ENCODE assay signal across 19 mouse cellular contexts in the genomic region with DNA sequence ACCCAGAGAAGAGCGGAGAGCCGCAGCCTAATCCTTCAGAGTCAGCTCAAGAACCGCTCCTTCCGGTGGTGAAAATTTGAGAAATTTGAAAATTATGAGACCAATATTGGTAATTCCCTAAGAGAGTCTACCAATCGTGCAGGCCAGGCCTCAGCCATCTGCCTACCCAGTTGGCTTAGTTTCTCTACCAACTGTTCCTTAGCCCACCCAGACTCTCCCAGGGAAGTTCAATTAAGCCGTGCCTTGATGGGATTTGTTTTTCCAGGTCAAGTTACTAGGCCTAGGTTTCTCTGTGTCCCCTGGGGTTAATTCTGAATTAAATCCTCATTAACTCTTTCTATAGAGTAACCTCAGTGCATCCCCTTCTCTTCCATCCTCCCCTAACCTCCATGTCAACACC. TPM values are rescaled to one million over a fixed set of nuclear protein-coding genes. Genes with fewer than 3 reads are reported as not detected.
A peak's percentile ranks its signal among the peaks of the same experiment; 100 is the strongest.
DNase-seq lines count a peak whose midpoint lies in the region; TF ChIP-seq lines count a peak whose summit lies in the region.
"Had no signal": no experiment of that assay in that cellular context is flagged by ENCODE, and none has a peak within 500 bp of the region (broad histone marks: within the 10 kb centered on the region; RNA-seq: fewer than 3 reads in every experiment).

No protein-coding gene starts in this region.

- no peak for TF ChIP-seq CTCF in layer of hippocampus, adult 2 months (conservative IDR thresholded peaks at IDR 0.05)

- peak overlapping the region; percentile 49; the same call in 1 of the 2 replicates for H3K27ac ChIP-seq in layer of hippocampus, adult 2 months
- H3K27ac ChIP-seq: forebrain, embryonic 15.5 days; heart, embryonic 10.5 days; hindbrain, embryonic 13.5 days had no signal

- intact Hi-C loops in heart, postnatal 36 days (cut with DNase I), result no loop called here

- no peak overlapping the region for H3K4me3 ChIP-seq in layer of hippocampus, adult 2 months
- H3K4me3 ChIP-seq: forebrain, embryonic 15.5 days; heart, embryonic 10.5 days; hindbrain, embryonic 13.5 days had no signal

- DNase-seq in cerebellum, postnatal 10 days, result peak; percentile 55 to 63
- DNase-seq in cerebellum, postnatal 4 days (ENCODE audit: low spot score in 2 of 2), result no peak
- peak; percentile 23 for DNase-seq in layer of hippocampus, adult 11-12 months (ENCODE audit: low spot score)
- DNase-seq in layer of hippocampus, postnatal 25 days (ENCODE audit: extremely low spot score in 1 of 2, low spot score in 1 of 2), result no peak
- peak in 1 of 2 experiments; percentile 35 for DNase-seq in layer of hippocampus, adult 2 months (ENCODE audit: low spot score in 2 of 2)
- DNase-seq in retina, postnatal 1 day, result peak; percentile 76
- DNase-seq in heart, postnatal 36 days, result no peak
- DNase-seq: adrenal gland, postnatal 14 days; B cell, adult 2 months; cerebellum, adult 11-12 months; cerebellum, adult 9-11 months; gastrocnemius, postnatal 36 days; heart, adult 18-20 months; heart, postnatal 10 days had no signal

RNA-seq across cellular contexts. Expression of gene Gm14226, which starts 5.1 kb away (rescaled TPM):
- total RNA-seq in layer of hippocampus, postnatal 25 days (2021), result under 1 TPM; 0.25 to 0.26 TPM
- total RNA-seq in layer of hippocampus, adult 2 months (2021), result under 1 TPM; 0.15 to 0.17 TPM
- total RNA-seq in heart, postnatal 36 days (2021), result under 1 TPM; 0.19 TPM
- total RNA-seq: gastrocnemius, adult 8-10 months; gastrocnemius, postnatal 36 days; hematopoietic stem cell, adult 5-6 weeks had no signal

Comparison
In these comparisons a context has a peak if more than half of its experiments do, and no peak if none do; other contexts are left out.
1. DNase-seq: peak in cerebellum, postnatal 10 days (2 of 2), layer of hippocampus, adult 11-12 months (single experiment) and retina, postnatal 1 day (single experiment); none in cerebellum, postnatal 4 days (0 of 2), layer of hippocampus, postnatal 25 days (0 of 2) and heart, postnatal 36 days (0 of 2).